Comparison of ENCODE assay signal across 1 mouse cellular context in the genomic region with DNA sequence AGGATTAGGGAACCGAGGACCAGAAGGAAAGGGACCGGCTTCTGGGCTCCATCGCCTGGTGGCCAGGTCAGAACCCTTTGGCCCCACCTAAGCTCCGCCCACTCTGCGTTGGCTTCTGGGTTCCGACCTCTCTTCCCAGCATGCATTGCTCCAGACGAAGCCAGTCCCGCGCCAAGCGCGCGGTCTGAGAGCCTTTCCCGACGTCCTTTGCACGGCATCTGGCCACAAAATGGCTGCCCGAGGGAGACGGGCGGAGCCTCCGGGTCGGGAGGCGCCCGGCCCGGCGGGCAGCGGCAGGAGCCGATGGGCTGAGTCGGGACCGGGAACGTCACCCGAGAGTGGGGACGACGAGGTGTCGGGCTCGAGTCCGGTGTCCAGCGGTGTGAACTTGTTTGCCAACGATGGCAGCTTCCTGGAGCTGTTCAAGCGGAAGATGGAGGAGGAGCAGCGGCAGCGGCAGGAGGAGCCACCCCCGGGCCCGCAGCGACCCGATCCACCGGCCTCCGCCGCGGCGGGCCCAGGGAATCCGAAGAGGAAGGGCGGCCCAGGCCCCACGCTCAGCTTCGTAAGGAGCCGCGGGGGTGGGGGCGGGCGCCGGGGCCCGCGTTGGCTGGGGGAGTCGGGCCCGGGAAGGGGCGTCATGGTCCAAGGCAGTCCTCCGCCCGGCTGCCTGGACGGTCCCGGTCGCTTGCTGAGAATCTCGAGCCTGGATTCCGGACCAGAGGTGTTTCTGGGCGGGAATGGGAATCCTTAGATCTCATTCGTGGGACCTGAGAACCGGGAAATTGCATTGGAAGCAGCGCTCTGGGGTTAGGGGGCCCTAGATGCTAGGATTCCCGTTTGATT.
TF ChIP-seq lines count a peak whose summit lies in the region.

Trir (plus strand) TSS at position 154 of the 846 bp plus-strand sequence.

TF ChIP-seq in MEL, 35 proteins besides CTCF, POLR2A, EP300 and RAD21 (continued from another document):
- TF ChIP-seq MAX (IDR thresholded peaks at IDR 0.05; ENCODE audit: low read length) (peak; percentile 19; the same call in 1 of the 2 replicates), E2F4 (IDR thresholded peaks at IDR 0.05; ENCODE audit: borderline replicate concordance, low read depth, low read length) (peak; percentile 96), USF1 (IDR thresholded peaks at IDR 0.05; ENCODE audit: low read depth, low read length) (peak; percentile 49), TAL1 (IDR thresholded peaks at IDR 0.05; ENCODE audit: low read length) (no peak), TBP (IDR thresholded peaks at IDR 0.05; ENCODE audit: low read depth, low read length) (peak; percentile 90), NRF1 (IDR thresholded peaks at IDR 0.05; ENCODE audit: insufficient read depth, low read depth, low read length, poor library complexity, severe bottlenecking) (0 out of 2 replicates have a peak, but pooled peaks have one; percentile 22), MAZ (IDR thresholded peaks at IDR 0.05; ENCODE audit: low read depth, low read length) (no peak)
